Mouse (Mus musculus): ENCODE results near the gene Gm17364.
"Not testable (repeated sequence)": the region's sequence is repeated elsewhere in the genome, so short reads cannot be mapped to it uniquely, and the experiment has no call there.

Gene Gm17364

GRCm38 (mm10) chr13:41251667-41252066 lies 22.1 kb downstream of the Gm17364 start:
- no peak for DNase-seq (ENCODE audit: low spot score in 2 of 2)

GRCm38 (mm10) chr13:41251232-41251631 lies 22.5 kb downstream of the Gm17364 start:
- not testable (repeated sequence) for DNase-seq (ENCODE audit: low spot score in 2 of 2)

- DNase-seq (ENCODE audit: low spot score in 2 of 2): no peak
Observed at GRCm38 (mm10) chr13:41250318-41250981, 23.3 kb downstream of the Gm17364 start.

GRCm38 (mm10) chr13:41249538-41250317 lies 24.0 kb downstream of the Gm17364 start, which contains the start of gene Smim13:
Gene Smim13, plus strand, starts transcription at chr13:41249844.
- DNase-seq (ENCODE audit: low spot score in 2 of 2): peak; percentile 89 to 91

- DNase-seq (ENCODE audit: low spot score in 2 of 2): peak in 1 of 2 experiments; percentile 44
Observed at GRCm38 (mm10) chr13:41248751-41249520, 24.8 kb downstream of the Gm17364 start.

GRCm38 (mm10) chr13:41244306-41244830 lies 29.4 kb downstream of the Gm17364 start:
- DNase-seq (ENCODE audit: low spot score in 2 of 2): no peak

GRCm38 (mm10) chr13:41241557-41241956 lies 32.2 kb downstream of the Gm17364 start:
- no peak for DNase-seq (ENCODE audit: low spot score in 2 of 2)

GRCm38 (mm10) chr13:41238805-41239130 lies 35.0 kb downstream of the Gm17364 start:
- no peak for DNase-seq (ENCODE audit: low spot score in 2 of 2)

- no peak for DNase-seq (ENCODE audit: low spot score in 2 of 2)
Observed at GRCm38 (mm10) chr13:41238035-41238804, 35.6 kb downstream of the Gm17364 start.

GRCm38 (mm10) chr13:41235845-41236741 lies 37.7 kb downstream of the Gm17364 start:
- DNase-seq (ENCODE audit: low spot score in 2 of 2): no peak

GRCm38 (mm10) chr13:41235181-41235580 lies 38.6 kb downstream of the Gm17364 start:
- DNase-seq (ENCODE audit: low spot score in 2 of 2): no peak

- DNase-seq (ENCODE audit: low spot score in 2 of 2): no peak
Observed at GRCm38 (mm10) chr13:41233241-41233640, 40.5 kb downstream of the Gm17364 start.

GRCm38 (mm10) chr13:41232209-41232608 lies 41.6 kb downstream of the Gm17364 start:
- no peak for DNase-seq (ENCODE audit: low spot score in 2 of 2)

- no peak for DNase-seq (ENCODE audit: low spot score in 2 of 2)
Observed at GRCm38 (mm10) chr13:41231389-41231983, 42.3 kb downstream of the Gm17364 start.

- no peak for DNase-seq (ENCODE audit: low spot score in 2 of 2)
Observed at GRCm38 (mm10) chr13:41230256-41230655, 43.5 kb downstream of the Gm17364 start.

- DNase-seq (ENCODE audit: low spot score in 2 of 2): no peak
Observed at GRCm38 (mm10) chr13:41228060-41228459, 45.7 kb downstream of the Gm17364 start.

- DNase-seq (ENCODE audit: low spot score in 2 of 2): no peak
Observed at GRCm38 (mm10) chr13:41226513-41226912, 47.3 kb downstream of the Gm17364 start.
